Mouse (Mus musculus): ENCODE data around the gene Nek6. TPM values are rescaled to one million over a fixed set of nuclear protein-coding genes. Genes with fewer than 3 reads are reported as not detected.

The Nek6 gene
- polyA plus RNA-seq, 1 experiment = 25.6 TPM

DNA sequence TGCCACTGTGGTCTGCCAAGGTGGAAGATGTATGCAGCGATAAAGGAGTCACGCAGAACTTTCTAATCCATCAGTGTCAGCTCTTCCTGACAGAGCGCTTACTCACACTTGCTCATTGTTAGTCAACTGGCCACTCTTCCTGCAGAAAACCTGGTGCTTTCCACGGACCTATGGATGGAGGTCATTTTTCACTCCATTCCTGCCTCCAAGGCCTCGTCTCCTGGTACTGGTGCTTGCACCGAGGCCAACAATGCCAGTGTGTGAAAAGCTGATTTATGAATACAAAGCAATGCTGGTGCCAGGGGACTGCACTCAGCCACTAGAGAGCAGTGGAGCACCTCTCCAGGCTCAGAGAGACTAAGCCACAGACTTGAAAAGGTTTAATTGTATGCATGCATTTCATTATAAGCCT lies 110.2 kb downstream of the Nek6 start:
- H3K36me3 ChIP-seq (ENCODE audit: control insufficient read depth, insufficient read depth) = peaks cover 19% of the 10 kb centered on the region

GRCm38 (mm10) chr2:38623411-38623810 lies 112.0 kb downstream of the Nek6 start:
- H3K79me2 ChIP-seq (ENCODE audit: control insufficient read depth, insufficient read depth) = peaks cover 49% of the 10 kb centered on the region
- H3K4me3 ChIP-seq = no peak overlapping the region
- no peak for TF ChIP-seq MYOD1 (IDR thresholded peaks at IDR 0.05; ENCODE audit: control insufficient read depth in 1 of 3, insufficient read length in 2 of 3, low read depth in 2 of 3)
- TF ChIP-seq SRF (IDR thresholded peaks at IDR 0.05; ENCODE audit: control insufficient read depth, insufficient read length, low read depth) = no peak
- TF ChIP-seq POLR2A (IDR thresholded peaks at IDR 0.05; ENCODE audit: insufficient read length, low read depth) = no peak
- no peak overlapping the region for H3K4me2 ChIP-seq (ENCODE audit: low read depth)
- peaks cover 32% of the 10 kb centered on the region for H3K36me3 ChIP-seq (ENCODE audit: control insufficient read depth, insufficient read depth)
- H3K27me3 ChIP-seq (ENCODE audit: control insufficient read depth, insufficient read depth, insufficient read length) = no peaks in the 10 kb centered on the region
- no peak overlapping the region for H3ac ChIP-seq (ENCODE audit: control insufficient read depth, insufficient read length)

More for the DNA sequence above, 110.2 kb downstream of the Nek6 start:
- TF ChIP-seq TCF3 (IDR thresholded peaks at IDR 0.05; ENCODE audit: insufficient read length, low read depth) = no peak
- TF ChIP-seq USF1 (IDR thresholded peaks at IDR 0.05; ENCODE audit: low read depth) = no peak
- no peak for TF ChIP-seq MYOD1 (IDR thresholded peaks at IDR 0.05; ENCODE audit: control insufficient read depth in 1 of 3, insufficient read length in 2 of 3, low read depth in 2 of 3)
- TF ChIP-seq TCF12 (IDR thresholded peaks at IDR 0.05; ENCODE audit: insufficient read depth, poor library complexity, severe bottlenecking) = no peak
- TF ChIP-seq POLR2A (IDR thresholded peaks at IDR 0.05; ENCODE audit: insufficient read length, low read depth) = no peak
- no peak for TF ChIP-seq MYOG (IDR thresholded peaks at IDR 0.05; ENCODE audit: control insufficient read depth in 1 of 3, insufficient read depth in 1 of 3, insufficient read length in 2 of 3, low read depth in 2 of 3)
- TF ChIP-seq REST (IDR thresholded peaks at IDR 0.05; ENCODE audit: insufficient read depth, insufficient read length) = no peak
- no peak for TF ChIP-seq CEBPB (IDR thresholded peaks at IDR 0.05; ENCODE audit: insufficient read depth, poor library complexity, severe bottlenecking)
- TF ChIP-seq E2F4 (IDR thresholded peaks at IDR 0.05; ENCODE audit: insufficient read depth) = no peak
- TF ChIP-seq MAX (IDR thresholded peaks at IDR 0.05; ENCODE audit: low read depth) = no peak
- TF ChIP-seq SRF (IDR thresholded peaks at IDR 0.05; ENCODE audit: control insufficient read depth, insufficient read length, low read depth) = no peak
- no peak for TF ChIP-seq POLR2AphosphoS2 (IDR thresholded peaks at IDR 0.05; ENCODE audit: insufficient read length, low read depth)
- H3ac ChIP-seq (ENCODE audit: control insufficient read depth, insufficient read length) = no peak overlapping the region
- no peaks in the 10 kb centered on the region for H3K27me3 ChIP-seq (ENCODE audit: control insufficient read depth, insufficient read depth, insufficient read length)
- H3K4me3 ChIP-seq = no peak overlapping the region
- H3K79me2 ChIP-seq (ENCODE audit: control insufficient read depth, insufficient read depth) = peaks cover 59% of the 10 kb centered on the region
- H3K4me2 ChIP-seq (ENCODE audit: low read depth) = no peak overlapping the region

GRCm38 (mm10) chr2:38623821-38624590 lies 112.6 kb downstream of the Nek6 start:
- Histone ChIP-seq H3K27me3 (ENCODE audit: control insufficient read depth, insufficient read depth, insufficient read length) (no peaks in the 10 kb centered on the region), H3K4me3 (no peak overlapping the region), H3K4me2 (ENCODE audit: low read depth) (no peak overlapping the region), H3ac (ENCODE audit: control insufficient read depth, insufficient read length) (no peak overlapping the region), H3K79me2 (ENCODE audit: control insufficient read depth, insufficient read depth) (peaks cover 49% of the 10 kb centered on the region), H3K36me3 (ENCODE audit: control insufficient read depth, insufficient read depth) (peaks cover 35% of the 10 kb centered on the region)
- TF ChIP-seq USF1 (IDR thresholded peaks at IDR 0.05; ENCODE audit: low read depth) = no peak

DNA sequence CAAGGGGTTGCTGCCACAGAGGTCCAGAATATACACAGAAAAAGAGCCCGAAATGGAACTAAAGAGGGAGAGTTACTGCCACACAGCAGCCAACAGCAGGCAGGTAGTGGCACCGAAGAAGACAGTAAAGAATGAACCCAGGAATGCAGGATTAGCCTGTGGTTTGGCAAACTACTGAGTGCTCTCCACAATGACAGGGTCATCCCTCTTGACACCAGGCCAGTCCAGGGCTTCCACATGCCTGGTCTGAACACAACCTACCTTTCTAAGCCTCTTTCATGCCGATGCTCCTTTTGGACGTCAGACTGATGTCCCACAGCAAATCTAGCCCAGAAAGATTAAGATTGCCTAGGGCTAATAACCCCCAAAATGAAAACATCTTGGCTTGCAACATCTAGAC lies 117.4 kb downstream of the Nek6 start:
- Histone ChIP-seq H3K36me3 (ENCODE audit: control insufficient read depth, insufficient read depth) (peaks cover 68% of the 10 kb centered on the region), H3K4me3 (no peak overlapping the region), H3K4me2 (ENCODE audit: low read depth) (no peak overlapping the region), H3K79me2 (ENCODE audit: control insufficient read depth, insufficient read depth) (peaks cover 39% of the 10 kb centered on the region), H3K27me3 (ENCODE audit: control insufficient read depth, insufficient read depth, insufficient read length) (no peaks in the 10 kb centered on the region), H3ac (ENCODE audit: control insufficient read depth, insufficient read length) (no peak overlapping the region)
- TF ChIP-seq E2F4 (IDR thresholded peaks at IDR 0.05; ENCODE audit: insufficient read depth) (no peak), MYOG (IDR thresholded peaks at IDR 0.05; ENCODE audit: control insufficient read depth in 1 of 3, insufficient read depth in 1 of 3, insufficient read length in 2 of 3, low read depth in 2 of 3) (no peak)

DNA sequence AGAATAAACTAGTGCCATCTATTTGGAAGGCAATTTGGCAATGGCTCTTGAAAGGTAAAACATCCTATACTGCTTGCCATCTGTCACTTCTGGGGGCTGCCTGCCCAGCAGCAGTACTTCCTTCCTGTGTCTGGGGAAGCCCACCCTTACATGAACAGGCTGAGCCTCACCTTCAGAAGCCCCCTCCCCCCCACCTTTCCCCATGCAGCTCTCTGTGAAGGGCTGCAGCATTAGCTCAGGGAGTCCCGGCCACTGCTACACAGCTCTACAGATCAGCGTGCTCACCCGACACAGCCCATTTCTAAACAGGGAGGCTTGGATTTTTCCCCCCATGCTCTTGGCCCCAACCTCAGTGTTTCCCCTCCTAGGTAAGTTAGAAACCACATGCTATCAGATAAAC lies 118.0 kb downstream of the Nek6 start:
- peaks cover 39% of the 10 kb centered on the region for H3K79me2 ChIP-seq (ENCODE audit: control insufficient read depth, insufficient read depth)
- H3ac ChIP-seq (ENCODE audit: control insufficient read depth, insufficient read length) = no peak overlapping the region
- no peaks in the 10 kb centered on the region for H3K27me3 ChIP-seq (ENCODE audit: control insufficient read depth, insufficient read depth, insufficient read length)
- no peak overlapping the region for H3K4me3 ChIP-seq
- H3K36me3 ChIP-seq (ENCODE audit: control insufficient read depth, insufficient read depth) = peaks cover 72% of the 10 kb centered on the region
- no peak overlapping the region for H3K4me2 ChIP-seq (ENCODE audit: low read depth)
- TF ChIP-seq MYOG (IDR thresholded peaks at IDR 0.05; ENCODE audit: control insufficient read depth in 1 of 3, insufficient read depth in 1 of 3, insufficient read length in 2 of 3, low read depth in 2 of 3) (no peak), E2F4 (IDR thresholded peaks at IDR 0.05; ENCODE audit: insufficient read depth) (no peak), POLR2A (IDR thresholded peaks at IDR 0.05; ENCODE audit: insufficient read length, low read depth) (no peak), REST (IDR thresholded peaks at IDR 0.05; ENCODE audit: insufficient read depth, insufficient read length) (no peak), MAX (IDR thresholded peaks at IDR 0.05; ENCODE audit: low read depth) (no peak), SRF (IDR thresholded peaks at IDR 0.05; ENCODE audit: control insufficient read depth, insufficient read length, low read depth) (no peak), TCF3 (IDR thresholded peaks at IDR 0.05; ENCODE audit: insufficient read length, low read depth) (no peak), POLR2AphosphoS2 (IDR thresholded peaks at IDR 0.05; ENCODE audit: insufficient read length, low read depth) (no peak)

Data from myocyte (in vitro differentiated cells).